Mouse (Mus musculus): ENCODE data around the gene Usp39.

DNA sequence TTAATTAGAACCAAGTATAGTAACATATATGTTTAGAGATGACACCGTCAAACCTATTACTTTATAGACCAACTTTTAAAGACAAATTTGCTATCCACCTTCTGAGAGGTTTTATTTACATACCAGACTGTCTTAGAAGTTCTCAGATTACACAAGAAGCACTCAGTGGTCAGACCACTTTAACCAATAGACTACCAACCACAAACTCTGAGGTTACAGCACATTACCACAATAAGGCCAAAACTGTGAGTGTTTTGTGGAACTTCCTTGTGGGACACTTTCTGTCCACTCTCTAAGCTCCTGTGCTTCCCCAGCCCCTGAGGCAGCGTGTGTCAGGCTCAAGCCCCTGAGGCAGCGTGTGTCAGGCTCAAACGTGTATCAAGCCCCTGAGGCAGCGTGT is 16.0 kb downstream of the Usp39 start:
- TF ChIP-seq EP300 (optimal IDR thresholded peaks at IDR 0.05) (no peak), CTCF (IDR thresholded peaks at IDR 0.05; ENCODE audit: low read depth) (no peak)

Measured in stomach, postnatal 0 days (tissue).